Mouse (Mus musculus) midbrain, embryonic 16.5 days (tissue): ENCODE measurements around the gene Ccdc191. TPM values are rescaled to one million over a fixed set of nuclear protein-coding genes. Genes with fewer than 3 reads are reported as not detected.
A peak's percentile ranks its signal among the peaks of the same experiment; 100 is the strongest.

ENCODE experiments used
- ATAC-seq: fragments of 200-750 bp; cut with Nextera tagmentation; 2 replicates; pipeline ENCODE4 v1.8.0; 2017; ENCODE audit warnings: moderate TSS enrichment
- H3K27ac ChIP-seq: fragments of 300-500 bp; sonication (generic); 2 replicates; pipeline ENCODE4 v1.5.1; 2014; ENCODE audit warnings: mild to moderate bottlenecking, low read length, mixed read lengths
- H3K27me3 ChIP-seq: fragments of 300-500 bp; sonication (generic); 2 replicates; pipeline ENCODE4 v1.6.1; 2014; ENCODE audit warnings: low read depth, low read length, mixed read lengths; ENCODE audit not compliant: control insufficient read depth, insufficient read depth
- H3K36me3 ChIP-seq: fragments of 300-500 bp; sonication (generic); 2 replicates; pipeline ENCODE4 v1.6.1; 2014; ENCODE audit warnings: mild to moderate bottlenecking, low read length, moderate library complexity, mixed read lengths; ENCODE audit not compliant: control insufficient read depth, insufficient read depth
- H3K4me1 ChIP-seq: fragments of 300-500 bp; sonication (generic); 2 replicates; pipeline ENCODE4 v1.6.1; 2014; ENCODE audit warnings: mild to moderate bottlenecking, low read length, mixed read lengths; ENCODE audit not compliant: control insufficient read depth, insufficient read depth
- H3K4me2 ChIP-seq: fragments of 300-500 bp; sonication (generic); 2 replicates; pipeline ENCODE4 v1.6.1; 2014; ENCODE audit warnings: mild to moderate bottlenecking, low read length, mixed read lengths
- H3K4me3 ChIP-seq: fragments of 300-500 bp; sonication (generic); 2 replicates; pipeline ENCODE4 v1.5.1; 2014; ENCODE audit warnings: low read depth, mild to moderate bottlenecking, low read length, moderate library complexity, mixed read lengths
- H3K9ac ChIP-seq: fragments of 300-500 bp; sonication (generic); 2 replicates; pipeline ENCODE4 v1.6.1; 2014; ENCODE audit warnings: low read depth, low read length, mixed read lengths
- H3K9me3 ChIP-seq: fragments of 300-500 bp; sonication (generic); replicated peaks from 2 replicates; pipeline ENCODE4 v1.6.1; 2014; ENCODE audit warnings: mild to moderate bottlenecking, low read length, mixed read lengths; ENCODE audit not compliant: control insufficient read depth, poor library complexity, severe bottlenecking
- WGBS: fragments of 180-500 bp; shearing (Covaris S2); extraction: QIAGEN DNeasy Blood & Tissue Kit; methylation state at CpG from one replicate; pipeline ENCODE4 v1.1.7; 2014; 5-methylcytosine and 5-hydroxymethylcytosine counted together
- polyA plus RNA-seq: library from polyadenylated mRNA; unstranded; fragments of >200 nt; fragmentation: Nextera tagmentation; extraction: Ambion mirVana; gene quantifications from 2 replicates; pipeline ENCODE4 v1.2.1, GENCODE M21; 2015

The Ccdc191 gene
- polyA plus RNA-seq, 1 experiment from 2014 or later: 6.8 TPM

DNA sequence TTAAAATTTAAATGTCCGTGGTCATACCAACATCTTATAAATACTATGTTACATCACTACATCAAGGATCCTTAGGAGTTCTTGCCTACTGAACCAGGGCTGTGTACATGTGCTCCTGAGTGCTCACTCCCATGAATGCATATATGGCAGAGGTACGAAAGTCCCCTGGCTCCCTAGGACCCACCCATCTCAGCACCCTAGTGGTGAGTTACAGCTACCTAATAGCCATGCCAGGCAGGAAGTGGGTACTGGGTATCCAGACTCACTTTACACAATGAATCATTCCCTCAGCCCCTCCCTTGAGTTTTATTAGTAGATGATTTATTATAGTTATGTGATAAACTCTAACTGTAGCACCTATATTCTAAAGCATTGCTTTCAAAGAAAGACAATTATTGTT is 7.3 kb upstream of the Ccdc191 start:
- Histone ChIP-seq H3K4me3 (no peak overlapping the region), H3K27ac (no peak overlapping the region), H3K4me2 (no peak overlapping the region), H3K27me3 (no peaks in the 10 kb centered on the region), H3K4me1 (no peaks in the 10 kb centered on the region), H3K9ac (no peak overlapping the region), H3K36me3 (peaks cover 5% of the 10 kb centered on the region), H3K9me3 (no peaks in the 10 kb centered on the region)
- WGBS: 96% methylated on average over 2 of the region's 2 CpGs
- ATAC-seq: no peak

DNA sequence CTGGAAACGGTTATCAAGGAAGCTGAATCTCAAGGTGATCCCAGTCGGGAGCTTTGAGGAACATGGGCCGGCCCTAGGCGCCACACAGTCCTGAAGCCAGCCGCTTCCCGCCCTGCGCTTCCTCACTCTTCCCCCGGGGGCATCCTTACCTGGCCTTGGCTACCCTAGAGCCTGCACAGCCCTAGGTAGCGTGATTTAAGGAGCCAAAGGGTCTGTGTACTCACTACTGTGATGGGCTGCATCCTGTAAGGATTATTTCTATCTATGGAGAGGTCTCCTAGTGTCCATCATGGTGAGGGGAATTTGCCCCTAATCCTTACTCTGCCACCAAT is 371 bp downstream of the Ccdc191 start:
- ATAC-seq: peak; percentile 97
- Histone ChIP-seq H3K27ac (peak overlapping the region; percentile 81), H3K4me1 (peaks cover 16% of the 10 kb centered on the region), H3K9ac (peak overlapping the region; percentile 87), H3K36me3 (no peaks in the 10 kb centered on the region), H3K27me3 (no peaks in the 10 kb centered on the region), H3K9me3 (no peaks in the 10 kb centered on the region), H3K4me3 (peak overlapping the region; percentile 61), H3K4me2 (peak overlapping the region; percentile 80)
- 0% methylated on average over 9 of the region's 9 CpGs for WGBS

DNA sequence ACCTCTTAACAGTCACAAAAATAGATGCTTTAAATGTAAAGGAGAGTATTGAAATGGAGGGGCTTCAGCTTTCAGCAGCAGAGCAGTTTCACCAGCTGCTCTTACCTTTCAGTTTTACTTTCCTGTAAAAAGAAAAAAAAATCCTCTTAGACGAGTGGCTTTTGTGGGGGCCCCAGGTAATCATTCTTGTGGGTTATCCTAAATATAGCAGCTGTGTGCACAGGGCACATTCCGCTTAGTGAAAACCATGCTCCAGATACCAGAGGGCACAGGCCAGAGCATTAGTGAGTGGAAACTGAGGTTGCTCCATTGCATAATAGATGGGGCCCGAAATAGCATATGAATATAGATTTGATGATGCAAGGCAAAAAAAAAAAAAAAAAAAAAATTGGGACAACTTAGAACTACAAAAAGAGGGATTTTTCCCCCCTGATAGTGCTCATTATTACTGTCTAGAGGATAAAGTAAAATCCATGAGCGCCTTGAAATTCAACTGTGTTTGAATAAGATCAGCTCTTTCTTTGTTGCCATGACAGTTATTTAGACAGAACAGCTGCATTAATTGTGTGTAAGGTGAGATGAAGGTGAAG is 1.2 kb downstream of the Ccdc191 start:
- H3K9ac ChIP-seq: no peak overlapping the region
- H3K4me2 ChIP-seq: no peak overlapping the region
- no peak overlapping the region for H3K4me3 ChIP-seq
- no peaks in the 10 kb centered on the region for H3K36me3 ChIP-seq
- no peak for ATAC-seq
- peaks cover 16% of the 10 kb centered on the region for H3K4me1 ChIP-seq
- H3K27ac ChIP-seq: no peak overlapping the region
- 77% methylated on average over 4 of the region's 4 CpGs for WGBS
- H3K27me3 ChIP-seq: no peaks in the 10 kb centered on the region
- no peaks in the 10 kb centered on the region for H3K9me3 ChIP-seq

DNA sequence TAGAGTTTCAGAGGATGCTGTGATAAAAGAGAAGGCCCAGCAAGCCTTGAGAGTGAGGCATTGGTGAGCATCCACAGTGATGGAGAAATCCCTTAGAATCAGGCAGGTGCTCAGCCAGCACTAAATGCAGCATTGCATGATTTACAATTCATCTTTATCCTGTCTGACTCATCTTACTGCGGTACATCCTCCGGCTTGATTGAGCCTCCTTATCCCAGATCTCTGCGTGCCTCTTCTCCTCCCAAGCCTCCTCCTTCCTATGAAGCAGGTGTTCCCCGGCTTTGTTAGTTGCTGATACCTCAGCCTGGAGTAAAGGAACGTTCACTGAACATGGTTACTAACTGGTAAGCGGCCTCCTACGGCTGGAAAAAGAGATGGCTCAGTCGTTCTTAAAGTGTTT is 4.9 kb downstream of the Ccdc191 start:
- WGBS: 94% methylated on average over 8 of the region's 8 CpGs
- Histone ChIP-seq H3K27me3 (no peaks in the 10 kb centered on the region), H3K4me2 (no peak overlapping the region), H3K9ac (no peak overlapping the region), H3K4me3 (no peak overlapping the region), H3K36me3 (no peaks in the 10 kb centered on the region), H3K9me3 (no peaks in the 10 kb centered on the region), H3K27ac (no peak overlapping the region), H3K4me1 (peaks cover 4% of the 10 kb centered on the region; the same call in 1 of the 2 replicates)
- ATAC-seq: no peak

DNA sequence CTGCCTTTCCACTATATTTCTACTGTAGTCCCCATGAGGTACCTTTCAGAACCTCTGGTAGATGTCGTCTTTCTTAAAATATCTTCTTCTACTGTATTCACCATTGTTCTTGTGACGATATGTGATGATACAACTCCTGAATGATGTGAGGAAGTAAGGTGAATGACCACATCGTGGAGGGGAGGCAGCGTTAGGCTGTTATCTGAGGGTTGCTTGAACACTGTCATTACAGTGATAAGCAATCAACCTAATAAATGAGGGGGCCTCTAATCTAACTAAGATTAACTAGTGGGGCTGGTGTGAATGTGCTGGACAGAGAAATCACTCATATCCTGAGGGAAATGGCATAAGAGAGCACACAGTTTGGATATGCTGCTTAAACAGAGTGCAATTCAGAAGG is 10.5 kb downstream of the Ccdc191 start:
- no peaks in the 10 kb centered on the region for H3K9me3 ChIP-seq

DNA sequence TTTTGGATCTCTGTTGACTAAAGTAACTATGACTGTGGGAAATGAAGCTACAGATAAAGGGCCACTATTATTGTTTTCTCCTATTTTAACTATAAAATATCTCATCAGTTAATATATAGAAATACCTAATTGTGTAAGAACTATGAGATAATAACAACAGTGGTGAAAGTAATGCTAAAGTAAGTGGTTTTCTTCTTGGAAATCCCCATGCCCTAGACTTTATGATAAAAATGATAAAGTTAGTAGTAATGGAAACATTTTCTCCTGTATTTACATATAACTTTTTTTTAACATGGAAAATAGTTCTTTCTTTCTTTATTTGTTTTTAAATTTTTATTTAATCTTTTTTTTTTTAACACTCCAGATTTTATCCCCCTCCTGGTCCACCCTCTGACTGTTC is 11.0 kb downstream of the Ccdc191 start:
- Histone ChIP-seq H3K4me3 (no peak overlapping the region), H3K4me1 (no peaks in the 10 kb centered on the region), H3K27ac (no peak overlapping the region), H3K9me3 (no peaks in the 10 kb centered on the region), H3K27me3 (no peaks in the 10 kb centered on the region), H3K36me3 (no peaks in the 10 kb centered on the region), H3K9ac (no peak overlapping the region), H3K4me2 (no peak overlapping the region)
- no peak for ATAC-seq

More for the DNA sequence above, 10.5 kb downstream of the Ccdc191 start:
- no peak overlapping the region for H3K4me2 ChIP-seq
- WGBS: 95% methylated on average over 4 of the region's 4 CpGs
- no peak overlapping the region for H3K27ac ChIP-seq
- H3K27me3 ChIP-seq: no peaks in the 10 kb centered on the region
- no peak overlapping the region for H3K4me3 ChIP-seq
- no peaks in the 10 kb centered on the region for H3K4me1 ChIP-seq
- no peaks in the 10 kb centered on the region for H3K36me3 ChIP-seq
- no peak for ATAC-seq
- no peak overlapping the region for H3K9ac ChIP-seq

DNA sequence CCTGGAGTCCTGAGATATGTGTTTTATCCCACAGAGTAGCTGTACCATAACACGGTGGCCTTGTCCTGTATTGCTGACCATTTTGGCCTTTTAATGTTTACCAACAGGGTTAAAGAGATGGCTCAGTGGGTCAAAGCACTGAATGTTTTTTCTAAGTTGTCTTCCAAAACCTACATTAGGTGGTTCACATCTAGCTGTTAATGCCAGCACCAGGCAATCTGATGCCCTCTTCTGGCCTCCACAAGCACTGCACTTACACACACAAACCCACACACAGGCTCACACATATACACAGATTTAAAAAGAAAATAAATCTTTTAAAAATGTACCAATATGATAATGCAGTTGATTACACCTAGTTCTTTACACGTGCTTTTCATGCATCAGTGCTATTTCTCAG is 19.3 kb downstream of the Ccdc191 start:
- no peak overlapping the region for H3K9ac ChIP-seq
- no peaks in the 10 kb centered on the region for H3K9me3 ChIP-seq
- no peaks in the 10 kb centered on the region for H3K27me3 ChIP-seq
- no peaks in the 10 kb centered on the region for H3K36me3 ChIP-seq
- H3K4me1 ChIP-seq: no peaks in the 10 kb centered on the region
- no peak overlapping the region for H3K4me3 ChIP-seq
- no peak overlapping the region for H3K27ac ChIP-seq
- 93% methylated on average over 2 of the region's 2 CpGs for WGBS
- no peak overlapping the region for H3K4me2 ChIP-seq
- no peak for ATAC-seq

DNA sequence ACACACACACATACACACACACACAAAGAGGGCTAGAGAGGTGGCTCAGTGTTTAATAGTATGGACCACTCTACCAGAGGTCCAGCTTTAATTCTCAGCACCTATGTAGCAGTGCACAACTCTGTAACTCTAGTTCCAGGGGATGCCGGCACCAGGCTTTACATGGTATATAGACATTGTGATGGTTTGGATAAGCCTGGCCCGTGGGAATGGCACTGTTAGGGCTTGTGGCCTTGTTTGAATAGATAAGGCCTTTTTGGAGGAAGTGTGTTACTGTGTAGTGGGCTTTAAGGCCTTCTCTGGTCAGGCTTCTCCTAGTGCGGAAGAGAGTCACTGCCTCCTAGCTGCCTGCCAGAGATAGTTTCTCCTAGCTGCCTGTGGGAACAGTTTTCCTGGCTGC is 29.3 kb downstream of the Ccdc191 start:
- H3K36me3 ChIP-seq: no peaks in the 10 kb centered on the region
- H3K9me3 ChIP-seq: no peaks in the 10 kb centered on the region
- WGBS: 92% methylated on average over 3 of the region's 3 CpGs
- no peak overlapping the region for H3K9ac ChIP-seq
- H3K4me2 ChIP-seq: no peak overlapping the region
- no peak overlapping the region for H3K4me3 ChIP-seq
- no peaks in the 10 kb centered on the region for H3K27me3 ChIP-seq
- H3K4me1 ChIP-seq: peaks cover 4% of the 10 kb centered on the region; the same call in 1 of the 2 replicates
- ATAC-seq: no peak
- no peak overlapping the region for H3K27ac ChIP-seq

DNA sequence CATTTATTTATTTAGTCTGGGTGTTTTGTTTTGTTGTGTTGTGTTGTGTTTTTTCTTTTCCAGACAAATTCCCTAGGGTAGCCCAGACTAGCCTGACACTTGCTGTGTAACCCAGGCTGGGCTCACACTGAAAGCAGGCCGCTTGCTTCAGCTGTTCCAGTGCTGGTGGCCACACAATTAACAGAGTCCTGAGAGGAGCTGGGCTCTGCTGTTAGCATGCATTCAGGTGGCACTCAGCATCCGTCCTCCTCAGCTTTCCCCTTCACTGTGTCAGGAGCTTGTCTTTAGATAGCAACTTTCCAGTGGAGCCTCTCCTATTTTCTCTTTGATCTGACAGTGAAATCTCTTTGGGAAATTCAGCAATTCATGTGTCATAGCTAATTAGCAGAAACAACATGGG is 32.4 kb downstream of the Ccdc191 start:
- Histone ChIP-seq H3K27me3 (no peaks in the 10 kb centered on the region), H3K27ac (peak overlapping the region; percentile 61; the same call in 1 of the 2 replicates), H3K4me1 (peaks cover 4% of the 10 kb centered on the region; the same call in 1 of the 2 replicates), H3K4me2 (no peak overlapping the region), H3K36me3 (no peaks in the 10 kb centered on the region), H3K9ac (no peak overlapping the region), H3K4me3 (no peak overlapping the region), H3K9me3 (no peaks in the 10 kb centered on the region)
- 33% methylated on average over 2 of the region's 2 CpGs for WGBS
- peak; percentile 60; the same call in 1 of the 2 replicates for ATAC-seq
